ENCODE assay signal across 21 mouse cellular contexts in the genomic region with DNA sequence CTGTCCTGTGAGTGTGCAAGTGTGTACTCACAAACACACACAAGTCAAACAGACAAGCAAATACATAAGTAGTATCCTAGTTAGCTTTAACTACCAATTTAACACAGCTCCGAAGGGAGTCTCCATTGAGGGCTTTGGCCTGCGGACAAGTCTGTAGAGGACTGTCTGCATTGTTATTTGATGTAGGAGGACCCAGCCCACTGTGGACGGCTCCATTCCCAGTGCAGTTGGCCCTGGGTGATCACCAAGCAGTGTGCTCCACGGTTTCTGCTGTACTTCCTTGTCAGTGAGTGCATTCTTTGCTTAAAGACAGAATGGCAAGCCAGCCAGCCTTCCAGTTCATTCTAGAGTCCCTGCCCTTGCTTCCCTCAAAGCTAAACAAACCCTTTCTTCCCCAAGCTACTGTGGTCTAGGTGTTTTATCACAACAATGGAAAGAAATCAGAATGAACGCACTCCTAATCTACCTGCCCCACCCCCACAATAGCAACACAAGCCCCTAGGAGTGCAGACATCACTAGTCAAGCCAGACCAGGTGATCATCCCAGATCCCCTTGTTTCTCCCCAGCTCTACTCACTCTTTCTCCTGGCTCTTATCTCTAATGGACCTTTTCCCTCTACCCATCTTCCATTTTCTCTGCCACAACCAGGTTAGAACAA. TPM values are rescaled to one million over a fixed set of nuclear protein-coding genes. Genes with fewer than 3 reads are reported as not detected.
DNase-seq lines count a peak whose midpoint lies in the region; ATAC-seq and TF ChIP-seq lines count a peak whose summit lies in the region.
"Had no signal": no experiment of that assay in that cellular context is flagged by ENCODE, and none has a peak within 500 bp of the region (broad histone marks: within the 10 kb centered on the region; RNA-seq: fewer than 3 reads in every experiment).

No protein-coding gene starts in this region.

- no peak for TF ChIP-seq EP300 in stomach, postnatal 0 days (optimal IDR thresholded peaks at IDR 0.05)

- ATAC-seq in stomach, embryonic 16.5 days (ENCODE audit: insufficient read depth, low FRiP score) = no peak
- ATAC-seq in stomach, postnatal 0 days (ENCODE audit: low FRiP score, low TSS enrichment) = no peak; the same call in 1 of the 2 replicates
- ATAC-seq: CD4-positive, CD25-positive, alpha-beta regulatory T cell, adult 4 months; forebrain, embryonic 15.5 days had no signal

- peaks cover 27% of the 10 kb centered on the region for H3K36me3 ChIP-seq in heart, embryonic 10.5 days
- H3K36me3 ChIP-seq in stomach, embryonic 16.5 days (ENCODE audit: control insufficient read depth, insufficient read depth, low read length) = 0 out of 2 replicates have a peak, but pooled peaks cover 5% of the 10 kb centered on the region
- peaks cover 3% of the 10 kb centered on the region; the same call in 1 of the 2 replicates for H3K36me3 ChIP-seq in stomach, postnatal 0 days (ENCODE audit: control insufficient read depth, insufficient read depth, low read length)
- H3K36me3 ChIP-seq: forebrain, embryonic 15.5 days; hindbrain, embryonic 15.5 days had no signal

- no peaks in the 10 kb centered on the region for H3K9me3 ChIP-seq in heart, embryonic 10.5 days
- 0 out of 2 replicates have a peak, but pooled peaks cover 3% of the 10 kb centered on the region for H3K9me3 ChIP-seq in stomach, embryonic 16.5 days (replicated peaks; ENCODE audit: control insufficient read depth, low read length)
- H3K9me3 ChIP-seq in stomach, postnatal 0 days (ENCODE audit: control insufficient read depth, low read length) = no peaks in the 10 kb centered on the region
- H3K9me3 ChIP-seq: embryonic facial prominence, embryonic 15.5 days; forebrain, embryonic 15.5 days; G1E; hindbrain, embryonic 15.5 days had no signal

- H3K9ac ChIP-seq in stomach, embryonic 16.5 days (ENCODE audit: low read length) = no peak overlapping the region
- no peak overlapping the region for H3K9ac ChIP-seq in stomach, postnatal 0 days (ENCODE audit: low read length)
- H3K9ac ChIP-seq: embryonic facial prominence, embryonic 15.5 days; forebrain, embryonic 15.5 days; hindbrain, embryonic 15.5 days had no signal

- H3K27ac ChIP-seq in heart, embryonic 10.5 days = no peak overlapping the region
- 0 out of 2 replicates have a peak overlapping the region, but pooled peaks have one; percentile 4 for H3K27ac ChIP-seq in stomach, embryonic 16.5 days (ENCODE audit: low read length)
- H3K27ac ChIP-seq in stomach, postnatal 0 days (replicated peaks) = no peak overlapping the region
- H3K27ac ChIP-seq: embryonic facial prominence, embryonic 15.5 days; forebrain, embryonic 15.5 days; hindbrain, embryonic 15.5 days had no signal

- no peak for TF ChIP-seq CTCF in stomach, postnatal 0 days (IDR thresholded peaks at IDR 0.05; ENCODE audit: low read depth)

- H3K4me1 ChIP-seq in heart, embryonic 10.5 days = peaks cover 53% of the 10 kb centered on the region
- peaks cover 9% of the 10 kb centered on the region for H3K4me1 ChIP-seq in stomach, embryonic 16.5 days (ENCODE audit: control insufficient read depth, insufficient read depth, low read length)
- H3K4me1 ChIP-seq in stomach, postnatal 0 days (replicated peaks; ENCODE audit: control insufficient read depth, insufficient read depth) = peaks cover 2% of the 10 kb centered on the region; the same call in 1 of the 2 replicates
- H3K4me1 ChIP-seq: forebrain, embryonic 15.5 days had no signal

- WGBS in heart, embryonic 10.5 days = 76% methylated on average over 5 of the region's 5 CpGs
- WGBS in stomach, embryonic 16.5 days = 72% methylated on average over 5 of the region's 5 CpGs
- WGBS in stomach, postnatal 0 days = 73% methylated on average over 5 of the region's 5 CpGs

- H3K27me3 ChIP-seq in heart, embryonic 10.5 days (ENCODE audit: insufficient read depth, poor library complexity, severe bottlenecking) = no peaks in the 10 kb centered on the region
- no peaks in the 10 kb centered on the region for H3K27me3 ChIP-seq in stomach, embryonic 16.5 days (ENCODE audit: control insufficient read depth, insufficient read depth, low read length)
- no peaks in the 10 kb centered on the region for H3K27me3 ChIP-seq in stomach, postnatal 0 days (ENCODE audit: control insufficient read depth, insufficient read depth, low read length)
- H3K27me3 ChIP-seq: embryonic facial prominence, embryonic 15.5 days; forebrain, embryonic 15.5 days; hindbrain, embryonic 15.5 days had no signal

- no peak overlapping the region for H3K4me3 ChIP-seq in heart, embryonic 10.5 days
- no peak overlapping the region for H3K4me3 ChIP-seq in stomach, embryonic 16.5 days (replicated peaks; ENCODE audit: low read length)
- no peak overlapping the region for H3K4me3 ChIP-seq in stomach, postnatal 0 days (ENCODE audit: low read depth, low read length)
- H3K4me3 ChIP-seq: embryonic facial prominence, embryonic 15.5 days; erythroblast, embryonic 14.5 days; forebrain, embryonic 15.5 days; hindbrain, embryonic 15.5 days had no signal

- H3K4me2 ChIP-seq in stomach, embryonic 16.5 days (ENCODE audit: low read depth, low read length) = no peak overlapping the region
- no peak overlapping the region for H3K4me2 ChIP-seq in stomach, postnatal 0 days (replicated peaks; ENCODE audit: low read depth)
- H3K4me2 ChIP-seq: embryonic facial prominence, embryonic 15.5 days; forebrain, embryonic 15.5 days; hindbrain, embryonic 15.5 days had no signal

- DNase-seq in heart, adult 11 months = peak; percentile 79
- DNase-seq in heart, embryonic 10.5 days (ENCODE audit: low spot score) = no peak
- DNase-seq in stomach, postnatal 0 days (ENCODE audit: low spot score) = no peak
- peak; percentile 96 for DNase-seq in ZHBTc4 (ENCODE audit: low read depth, low spot score)
- no peak for DNase-seq in cerebellum, adult 8-10 months
- no peak for DNase-seq in spleen, adult 12 weeks (ENCODE audit: low spot score)
- DNase-seq: adrenal gland, postnatal 10 days; B cell, adult 2 months; cerebellum, adult 18-20 months; cerebellum, postnatal 10 days; gastrocnemius, postnatal 36 days; heart, adult 18-20 months; heart, postnatal 36 days; kidney, adult 2 months had no signal

RNA-seq across cellular contexts. Expression of gene Ralb, which starts 7.1 kb away (rescaled TPM):
- polyA plus RNA-seq in heart, embryonic 10.5 days (2016; fragmentation: Nextera tagmentation; extraction: Ambion mirVana) = 176 and 192 TPM in 2 replicates
- 155 and 157 TPM in 2 replicates for polyA plus RNA-seq in stomach, embryonic 16.5 days (2015; fragmentation: Nextera tagmentation; extraction: Ambion mirVana)
- polyA plus RNA-seq in stomach, postnatal 0 days (2015; fragmentation: Nextera tagmentation; extraction: Ambion mirVana) = 102 TPM in 2 replicates

RNA-seq across cellular contexts. Expression of gene Tmem185b, which starts 28.5 kb away (rescaled TPM):
- 22.3 and 24.8 TPM in 2 replicates for polyA plus RNA-seq in heart, embryonic 10.5 days (2016; fragmentation: Nextera tagmentation; extraction: Ambion mirVana)
- polyA plus RNA-seq in stomach, embryonic 16.5 days (2015; fragmentation: Nextera tagmentation; extraction: Ambion mirVana) = 20.5 and 21.7 TPM in 2 replicates
- 12.6 and 13.2 TPM in 2 replicates for polyA plus RNA-seq in stomach, postnatal 0 days (2015; fragmentation: Nextera tagmentation; extraction: Ambion mirVana)

Comparison
In these comparisons a context has a peak if more than half of its experiments do, and no peak if none do; other contexts are left out.
1. DNase-seq: peak in heart, adult 11 months (single experiment) and ZHBTc4 (single experiment); none in heart, embryonic 10.5 days (single experiment), stomach, postnatal 0 days (single experiment), cerebellum, adult 8-10 months (single experiment) and spleen, adult 12 weeks (single experiment).